ENCODE assay signal across 9 mouse cellular contexts in the genomic region with DNA sequence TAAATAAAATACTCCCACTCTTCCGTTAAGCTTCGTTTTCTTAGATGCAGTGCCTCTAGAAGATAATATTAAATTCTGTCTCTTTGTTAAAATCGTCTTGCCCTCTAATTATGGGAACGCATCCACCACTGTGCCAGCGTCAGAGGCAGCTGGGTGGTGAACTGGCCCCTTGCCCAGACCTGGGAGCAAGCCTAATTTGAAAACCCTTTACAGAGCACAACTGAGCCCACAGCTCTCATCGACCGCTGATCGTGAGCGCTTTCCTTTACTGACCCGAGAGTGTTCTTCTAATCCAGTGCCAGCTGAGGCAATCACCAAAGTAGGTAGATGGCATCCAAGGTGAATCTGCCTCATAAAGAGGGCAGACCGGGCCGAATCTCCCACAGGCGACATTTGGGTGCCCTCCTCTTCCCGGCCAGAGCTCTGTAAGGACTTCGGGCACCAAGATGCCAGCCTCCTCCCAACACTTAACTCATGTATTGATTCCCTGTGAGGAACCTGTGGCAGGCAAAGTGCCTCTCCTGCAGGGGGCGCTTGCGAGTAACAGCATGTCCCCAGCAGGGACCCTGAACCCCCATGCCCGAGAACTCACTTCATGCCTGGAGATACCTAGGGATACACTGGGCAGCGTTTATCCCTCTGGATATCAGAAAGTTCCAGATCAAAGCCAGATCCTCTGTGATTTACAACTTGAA.
DNase-seq lines count a peak whose midpoint lies in the region; ATAC-seq and TF ChIP-seq lines count a peak whose summit lies in the region.
"Had no signal": no experiment of that assay in that cellular context is flagged by ENCODE, and none has a peak within 500 bp of the region (broad histone marks: within the 10 kb centered on the region; RNA-seq: fewer than 3 reads in every experiment).

No protein-coding gene starts in this region.

- TF ChIP-seq CTCF in heart, adult 2 months (IDR thresholded peaks at IDR 0.05) = peak; percentile 49
- TF ChIP-seq CTCF in CH12.LX (conservative IDR thresholded peaks at IDR 0.05 in 1 of 2, IDR thresholded peaks at IDR 0.05 in 1 of 2; ENCODE audit: low read depth in 2 of 2, low read length in 2 of 2) = peak; percentile 10 to 31; a peak in 1 of 4 replicates

- ATAC-seq in hindbrain, embryonic 16.5 days = peak; percentile 73
- no peak for ATAC-seq in inflammation-experienced regulatory T-cells, adult 6 months

- no peak for TF ChIP-seq EP300 in heart, adult 2 months (IDR thresholded peaks at IDR 0.05; ENCODE audit: insufficient read depth, low read depth, low read length)
- no peak for TF ChIP-seq EP300 in CH12.LX (IDR thresholded peaks at IDR 0.05; ENCODE audit: low read length)

- no peak overlapping the region for H3K27ac ChIP-seq in heart, adult 2 months
- H3K27ac ChIP-seq in CH12.LX (ENCODE audit: insufficient read depth, low read depth) = no peak overlapping the region
- H3K27ac ChIP-seq in hindbrain, embryonic 16.5 days (ENCODE audit: low read depth, low read length) = no peak overlapping the region
- H3K27ac ChIP-seq: midbrain, embryonic 12.5 days had no signal

- in situ Hi-C loops in CH12.LX (cut with MboI; ENCODE audit: low pct_ligation_motif_present, low pct_unique_long_range_greater_than_20kb, low sequenced_read_pairs) = no loop called here

- H3K36me3 ChIP-seq in heart, adult 2 months (ENCODE audit: control insufficient read depth, insufficient read depth, low read length) = no peaks in the 10 kb centered on the region
- H3K36me3 ChIP-seq in CH12.LX (replicated peaks in 1 of 2; ENCODE audit: control insufficient read depth in 1 of 2, insufficient read depth in 1 of 2, low read length in 1 of 2) = peaks cover 0 to 3% of the 10 kb centered on the region in 2 experiments
- H3K36me3 ChIP-seq in hindbrain, embryonic 16.5 days (ENCODE audit: control insufficient read depth, insufficient read depth, low read length) = no peaks in the 10 kb centered on the region
- H3K36me3 ChIP-seq: midbrain, embryonic 12.5 days had no signal

- H3K4me3 ChIP-seq in heart, adult 2 months = no peak overlapping the region
- no peak overlapping the region for H3K4me3 ChIP-seq in CH12.LX (replicated peaks in 1 of 3; ENCODE audit: low read depth in 2 of 3, low read length in 2 of 3, poor library complexity in 1 of 3)
- H3K4me3 ChIP-seq in hindbrain, embryonic 16.5 days (ENCODE audit: low read length) = no peak overlapping the region
- H3K4me3 ChIP-seq: midbrain, embryonic 12.5 days had no signal

- DNase-seq in heart, adult 2 months = peak; percentile 45 to 66
- no peak for DNase-seq in heart, postnatal 25 days (ENCODE audit: low spot score)
- DNase-seq in CH12.LX (ENCODE audit: extremely low read depth) = no peak
- DNase-seq in adrenal gland, postnatal 25 days = peak; percentile 60
- DNase-seq in naive thymus-derived CD4-positive, alpha-beta T cell, adult 2 months (ENCODE audit: low read depth) = peak; percentile 46
- DNase-seq in lung, postnatal 25 days (ENCODE audit: low spot score) = no peak

- no peaks in the 10 kb centered on the region for H3K4me1 ChIP-seq in heart, adult 2 months (ENCODE audit: control insufficient read depth, insufficient read depth, low read length)
- peaks cover 3 to 7% of the 10 kb centered on the region in 2 experiments; a peak in 3 of 4 replicates for H3K4me1 ChIP-seq in CH12.LX (ENCODE audit: control insufficient read depth in 1 of 2, insufficient read depth in 2 of 2)
- no peaks in the 10 kb centered on the region for H3K4me1 ChIP-seq in hindbrain, embryonic 16.5 days (ENCODE audit: control insufficient read depth, insufficient read depth, low read depth, low read length)

- WGBS in heart, adult 2 months = 73% methylated on average over 19 of the region's 19 CpGs
- 65% methylated on average over 19 of the region's 19 CpGs for WGBS in hindbrain, embryonic 16.5 days

- no peak overlapping the region for H3K9ac ChIP-seq in heart, adult 2 months (ENCODE audit: low read depth, low read length)
- H3K9ac ChIP-seq in CH12.LX (ENCODE audit: insufficient read depth, low read depth) = no peak overlapping the region
- no peak overlapping the region for H3K9ac ChIP-seq in hindbrain, embryonic 16.5 days (ENCODE audit: low read depth, low read length)
- H3K9ac ChIP-seq: midbrain, embryonic 12.5 days had no signal

- dilution Hi-C loops in CH12.LX (cut with MboI; ENCODE audit: extremely low pct_ligation_motif_present, extremely low pct_unique_long_range_greater_than_20kb, low sequenced_read_pairs) = no loop called here

- H3K79me2 ChIP-seq in heart, adult 2 months (replicated peaks; ENCODE audit: control insufficient read depth, insufficient read depth, low read length) = no peaks in the 10 kb centered on the region
- no peaks in the 10 kb centered on the region for H3K79me2 ChIP-seq in CH12.LX (replicated peaks; ENCODE audit: control insufficient read depth, extremely low read depth, insufficient read depth, poor library complexity, severe bottlenecking)

- no peak for TF ChIP-seq POLR2A in heart, adult 2 months (IDR thresholded peaks at IDR 0.05; ENCODE audit: insufficient read depth, low read depth, low read length)
- TF ChIP-seq POLR2A in CH12.LX (IDR thresholded peaks at IDR 0.05; ENCODE audit: low read depth, low read length) = no peak

- no peak; the same call in 1 of the 2 replicates for TF ChIP-seq RAD21 in CH12.LX (IDR thresholded peaks at IDR 0.05; ENCODE audit: low read depth, low read length)

- intact Hi-C loops in heart, adult 2 months (cut with DNase I) = loop anchor here (10.0 kb wide), 1 partner anchor 337 kb away; the partner anchor contains the start of gene Gfra1
- intact Hi-C loops in heart, postnatal 25 days (cut with DNase I) = no loop called here

- H3K9me3 ChIP-seq in CH12.LX (replicated peaks; ENCODE audit: low read length) = no peaks in the 10 kb centered on the region
- H3K9me3 ChIP-seq in hindbrain, embryonic 16.5 days (ENCODE audit: control insufficient read depth, low read length) = no peaks in the 10 kb centered on the region
- H3K9me3 ChIP-seq: midbrain, embryonic 12.5 days had no signal

- no peaks in the 10 kb centered on the region for H3K27me3 ChIP-seq in heart, adult 2 months (ENCODE audit: control insufficient read depth, insufficient read depth, low read length)
- no peaks in the 10 kb centered on the region for H3K27me3 ChIP-seq in CH12.LX (replicated peaks)
- no peaks in the 10 kb centered on the region for H3K27me3 ChIP-seq in hindbrain, embryonic 16.5 days (replicated peaks; ENCODE audit: control insufficient read depth, insufficient read depth, low read length)
- H3K27me3 ChIP-seq: midbrain, embryonic 12.5 days had no signal

- no peak overlapping the region for H3K4me2 ChIP-seq in CH12.LX (ENCODE audit: insufficient read depth, low read depth, poor library complexity, severe bottlenecking)
- H3K4me2 ChIP-seq in hindbrain, embryonic 16.5 days (ENCODE audit: low read length) = peak overlapping the region; percentile 25
- H3K4me2 ChIP-seq: midbrain, embryonic 12.5 days had no signal

TF ChIP-seq in CH12.LX, 34 proteins besides CTCF, POLR2A, EP300 and RAD21:
- TF ChIP-seq NRF1 (IDR thresholded peaks at IDR 0.05; ENCODE audit: low read depth, low read length) = no peak
- TF ChIP-seq POLR2AphosphoS2 (IDR thresholded peaks at IDR 0.05; ENCODE audit: low read depth, low read length) = no peak
- no peak for TF ChIP-seq BHLHE40 (IDR thresholded peaks at IDR 0.05; ENCODE audit: low read depth, low read length)
- no peak for TF ChIP-seq MAX (IDR thresholded peaks at IDR 0.05; ENCODE audit: low read length)
- TF ChIP-seq MEF2A (IDR thresholded peaks at IDR 0.05; ENCODE audit: borderline replicate concordance, low read depth, low read length) = no peak
- TF ChIP-seq ZC3H11A (IDR thresholded peaks at IDR 0.05; ENCODE audit: low read depth, low read length) = no peak
- TF ChIP-seq USF2 (conservative IDR thresholded peaks at IDR 0.05; ENCODE audit: low read depth, low read length) = no peak
- no peak for TF ChIP-seq MXI1 (IDR thresholded peaks at IDR 0.05; ENCODE audit: low read depth, low read length)
- no peak for TF ChIP-seq E2F4 (IDR thresholded peaks at IDR 0.05; ENCODE audit: insufficient replicate concordance, low read depth, low read length)
- no peak for TF ChIP-seq CHD2 (IDR thresholded peaks at IDR 0.05; ENCODE audit: low read length)
- no peak for TF ChIP-seq HCFC1 (IDR thresholded peaks at IDR 0.05; ENCODE audit: low read depth, low read length)
- no peak for TF ChIP-seq ZKSCAN1 (IDR thresholded peaks at IDR 0.05; ENCODE audit: borderline replicate concordance, low read depth, low read length)
- no peak for TF ChIP-seq GABPA (IDR thresholded peaks at IDR 0.05; ENCODE audit: insufficient replicate concordance, low read depth, low read length)
- TF ChIP-seq USF1 (IDR thresholded peaks at IDR 0.05; ENCODE audit: low read depth, low read length) = no peak
- no peak; the same call in 1 of the 2 replicates for TF ChIP-seq SMC3 (IDR thresholded peaks at IDR 0.05; ENCODE audit: low read depth, low read length)

Comparison
In these comparisons a context has a peak if more than half of its experiments do, and no peak if none do; other contexts are left out.
1. DNase-seq: peak in heart, adult 2 months (2 of 2), adrenal gland, postnatal 25 days (single experiment) and naive thymus-derived CD4-positive, alpha-beta T cell, adult 2 months (single experiment); none in heart, postnatal 25 days (single experiment), CH12.LX (single experiment) and lung, postnatal 25 days (single experiment).